Mouse (Mus musculus) cerebellum, adult 2 months (tissue): Measurements from ENCODE around the gene Brinp1. TPM values are rescaled to one million over a fixed set of nuclear protein-coding genes. Genes with fewer than 3 reads are reported as not detected.
A peak's percentile ranks its signal among the peaks of the same experiment; 100 is the strongest.
"Not testable (repeated sequence)": the region's sequence is repeated elsewhere in the genome, so short reads cannot be mapped to it uniquely, and the experiment has no call there.

Experiments
- DNase-seq, 2 experiments: peaks; one replicate each; pipeline ENCODE4 v3.0.0; 2021
- H3K27ac ChIP-seq: fragments of 200-500 bp; 2 replicates; pipeline ENCODE4 v1.5.1; 2012; ENCODE audit warnings: low read length, control low read depth, inconsistent platforms; ENCODE audit not compliant: insufficient read depth
- H3K27me3 ChIP-seq: fragments of 200-500 bp; 2 replicates; pipeline ENCODE4 v1.6.1; 2012; ENCODE audit warnings: inconsistent platforms, mild to moderate bottlenecking, low read length, moderate library complexity; ENCODE audit not compliant: control insufficient read depth, insufficient read depth
- H3K4me1 ChIP-seq: fragments of 200-500 bp; 2 replicates; pipeline ENCODE4 v1.6.1; 2011; ENCODE audit warnings: low read length; ENCODE audit not compliant: control insufficient read depth, insufficient read depth
- H3K4me3 ChIP-seq: fragments of 200-500 bp; replicated peaks from 2 replicates; pipeline ENCODE3; 2011; ENCODE audit warnings: mild to moderate bottlenecking, low read depth, low read length, control low read depth; ENCODE audit not compliant: insufficient read depth
- CTCF ChIP-seq: fragments of 200-500 bp; IDR thresholded peaks from 2 replicates; pipeline ENCODE4 v1.5.1; 2011; ENCODE audit warnings: low read depth, mild to moderate bottlenecking, control low read depth, low read length, moderate library complexity, borderline replicate concordance; ENCODE audit not compliant: insufficient read depth
- POLR2A ChIP-seq: fragments of 200-500 bp; IDR thresholded peaks from 2 replicates; pipeline ENCODE4 v1.6.1; 2011; ENCODE audit warnings: low read length, control low read depth, borderline replicate concordance; ENCODE audit not compliant: insufficient read depth
- WGBS: fragments of 180-500 bp; shearing (Covaris S2); methylation state at CpG from one replicate; pipeline ENCODE4 v1.1.7; 2018; 5-methylcytosine and 5-hydroxymethylcytosine counted together
- polyA plus RNA-seq: library from polyadenylated mRNA; depleted of rRNA; stranded (reverse); fragments of >200 nt; gene quantifications from 2 replicates; pipeline ENCODE4 v1.2.3, GENCODE M21; 2012

Gene Brinp1
- polyA plus RNA-seq, 1 experiment = 71.2 TPM

DNA sequence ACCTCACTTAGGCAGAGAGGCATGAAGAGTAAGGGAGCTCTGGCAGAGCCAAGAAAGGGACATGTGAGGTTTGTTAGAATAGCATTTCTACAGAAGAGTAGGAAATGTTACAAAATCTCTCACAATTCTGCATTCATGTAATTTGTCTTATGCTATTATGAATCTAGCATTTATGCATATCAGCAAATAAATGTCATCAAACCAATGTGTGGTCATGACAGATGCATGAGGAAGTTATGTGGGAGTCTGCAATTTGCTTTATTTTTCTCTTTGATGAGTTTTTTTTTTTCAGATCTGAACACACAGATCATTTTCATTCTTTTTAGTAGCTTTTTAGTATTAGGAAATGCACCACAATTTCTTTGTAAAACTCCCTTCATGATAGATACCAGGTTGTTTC, 82.2 kb downstream of the Brinp1 start:
- Histone ChIP-seq H3K27me3 (no peaks in the 10 kb centered on the region), H3K4me3 (no peak overlapping the region), H3K27ac (no peak overlapping the region), H3K4me1 (no peaks in the 10 kb centered on the region; the same call in 1 of the 2 replicates)
- DNase-seq = no peak
- no peak for TF ChIP-seq POLR2A
- no peak for TF ChIP-seq CTCF

DNA sequence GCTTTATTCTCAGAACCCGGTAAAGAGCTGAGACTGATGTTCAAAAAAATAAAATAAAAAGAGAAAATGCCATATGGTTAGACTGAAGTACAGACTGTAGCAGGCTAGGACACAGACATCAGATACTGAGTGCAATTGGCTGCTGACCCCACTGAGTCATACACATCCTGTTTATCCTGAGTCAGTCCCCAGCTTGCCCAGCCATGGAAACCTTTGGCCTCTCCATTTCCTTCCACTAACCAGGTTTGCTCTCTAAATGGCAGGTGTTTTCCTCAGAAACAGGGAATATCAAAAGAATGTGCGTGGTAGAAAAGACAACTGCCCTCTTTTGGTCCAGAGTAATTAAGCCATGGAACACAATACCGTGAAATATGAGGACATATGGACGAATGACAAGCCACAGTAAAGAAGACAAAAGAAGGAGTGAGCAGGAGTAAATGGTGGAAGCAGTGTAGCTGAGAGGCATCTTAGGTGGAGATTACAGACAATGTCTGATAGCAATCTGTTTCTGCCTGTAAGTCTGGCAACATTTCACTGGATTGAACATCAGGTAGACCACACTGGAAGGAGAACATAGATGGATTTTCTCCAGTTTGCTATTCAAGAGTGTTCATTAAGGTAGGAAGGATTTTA, 88.9 kb downstream of the Brinp1 start:
- 11% methylated on average over 4 of the region's 4 CpGs for WGBS
- Histone ChIP-seq H3K27me3 (no peaks in the 10 kb centered on the region), H3K4me3 (no peak overlapping the region), H3K4me1 (peaks cover 5% of the 10 kb centered on the region; the same call in 1 of the 2 replicates), H3K27ac (peak overlapping the region; percentile 4; the same call in 1 of the 2 replicates)
- TF ChIP-seq CTCF (no peak), POLR2A (no peak)
- peak; percentile 51 to 81 for DNase-seq

- H3K27ac ChIP-seq = no peak overlapping the region
- H3K27me3 ChIP-seq = no peaks in the 10 kb centered on the region
- peaks cover 5% of the 10 kb centered on the region; the same call in 1 of the 2 replicates for H3K4me1 ChIP-seq
- WGBS = 68% methylated on average over 2 of the region's 2 CpGs
- DNase-seq = peak; percentile 37 to 75
- H3K4me3 ChIP-seq = no peak overlapping the region
- TF ChIP-seq CTCF = no peak
- no peak for TF ChIP-seq POLR2A
These were observed 89.5 kb downstream of the Brinp1 start for GRCm38 (mm10) chr4:68864668-68865067.

DNA sequence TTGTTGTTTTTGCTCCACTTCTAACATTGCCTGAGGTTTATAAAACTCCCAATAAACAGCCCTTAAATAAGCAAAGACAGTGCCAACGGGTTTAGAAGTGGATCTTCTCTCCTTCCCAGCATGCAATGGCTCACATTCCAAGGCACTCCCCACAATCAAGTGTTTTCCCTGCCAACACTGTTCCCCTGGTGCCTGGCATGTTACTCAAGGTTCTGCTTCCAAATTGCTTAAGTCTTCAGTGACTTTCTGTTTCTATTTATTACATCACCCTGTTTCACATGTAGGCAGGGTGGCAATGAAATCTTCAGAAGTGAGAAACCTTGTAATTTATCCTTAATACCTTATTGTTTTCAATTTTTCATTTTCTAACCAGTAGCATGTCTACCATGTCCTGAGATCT, 97.3 kb downstream of the Brinp1 start:
- TF ChIP-seq POLR2A (no peak), CTCF (no peak)
- Histone ChIP-seq H3K4me1 (peaks cover 16% of the 10 kb centered on the region), H3K4me3 (no peak overlapping the region), H3K27me3 (no peaks in the 10 kb centered on the region), H3K27ac (no peak overlapping the region)
- DNase-seq = peak; percentile 67 to 86
- 0% methylated on average over 1 of the region's 1 CpGs for WGBS

GRCm38 (mm10) chr4:68849671-68850070, 104.5 kb downstream of the Brinp1 start:
- peaks cover 11% of the 10 kb centered on the region; the same call in 1 of the 2 replicates for H3K4me1 ChIP-seq
- DNase-seq = peak in 1 of 2 experiments; percentile 30
- no peak overlapping the region for H3K27ac ChIP-seq
- H3K4me3 ChIP-seq = no peak overlapping the region
- H3K27me3 ChIP-seq = no peaks in the 10 kb centered on the region
- TF ChIP-seq POLR2A = no peak
- TF ChIP-seq CTCF = no peak
- WGBS = 17% methylated on average over 3 of the region's 3 CpGs

GRCm38 (mm10) chr4:68846976-68847375, 107.2 kb downstream of the Brinp1 start:
- DNase-seq = peak in 1 of 2 experiments; percentile 52
- H3K27me3 ChIP-seq = no peaks in the 10 kb centered on the region
- H3K27ac ChIP-seq = no peak overlapping the region
- H3K4me1 ChIP-seq = peaks cover 11% of the 10 kb centered on the region; the same call in 1 of the 2 replicates
- no peak for TF ChIP-seq POLR2A
- no peak for TF ChIP-seq CTCF
- no peak overlapping the region for H3K4me3 ChIP-seq
- 18% methylated on average over 1 of the region's 1 CpGs for whole genome bisulfite sequencing

DNA sequence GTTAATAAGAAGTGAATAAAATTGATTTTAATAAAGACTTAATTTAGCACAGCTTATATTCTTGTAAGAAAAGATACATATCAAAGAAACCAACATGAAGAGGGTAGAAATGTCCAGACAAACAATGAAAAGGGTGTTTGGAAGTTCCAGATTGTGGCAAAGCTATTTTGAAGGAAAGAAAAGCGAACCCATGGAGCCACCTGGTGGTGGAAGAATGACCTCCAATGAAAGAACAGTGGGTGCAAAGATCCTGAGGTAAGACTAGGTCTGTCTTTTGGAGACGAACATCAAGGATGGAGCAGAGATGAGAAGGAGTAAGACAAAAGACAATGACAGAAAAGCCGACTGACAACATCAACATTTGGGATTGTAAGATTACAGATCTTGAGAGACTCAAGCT, 108.2 kb downstream of the Brinp1 start:
- Histone ChIP-seq H3K4me1 (peaks cover 8% of the 10 kb centered on the region; the same call in 1 of the 2 replicates), H3K27ac (no peak overlapping the region), H3K27me3 (no peaks in the 10 kb centered on the region), H3K4me3 (no peak overlapping the region)
- DNase-seq = peak; percentile 36 to 39
- 72% methylated on average over 3 of the region's 3 CpGs for WGBS
- no peak for TF ChIP-seq POLR2A
- TF ChIP-seq CTCF = peak; percentile 30; the same call in 1 of the 2 replicates

GRCm38 (mm10) chr4:68813997-68814396, 140.2 kb downstream of the Brinp1 start:
- H3K4me3 ChIP-seq, DNase-seq, H3K27ac ChIP-seq, H3K4me1 ChIP-seq, H3K27me3 ChIP-seq: not testable (repeated sequence)
